Comparison of ENCODE assay signal across 9 mouse cellular contexts in the genomic region with DNA sequence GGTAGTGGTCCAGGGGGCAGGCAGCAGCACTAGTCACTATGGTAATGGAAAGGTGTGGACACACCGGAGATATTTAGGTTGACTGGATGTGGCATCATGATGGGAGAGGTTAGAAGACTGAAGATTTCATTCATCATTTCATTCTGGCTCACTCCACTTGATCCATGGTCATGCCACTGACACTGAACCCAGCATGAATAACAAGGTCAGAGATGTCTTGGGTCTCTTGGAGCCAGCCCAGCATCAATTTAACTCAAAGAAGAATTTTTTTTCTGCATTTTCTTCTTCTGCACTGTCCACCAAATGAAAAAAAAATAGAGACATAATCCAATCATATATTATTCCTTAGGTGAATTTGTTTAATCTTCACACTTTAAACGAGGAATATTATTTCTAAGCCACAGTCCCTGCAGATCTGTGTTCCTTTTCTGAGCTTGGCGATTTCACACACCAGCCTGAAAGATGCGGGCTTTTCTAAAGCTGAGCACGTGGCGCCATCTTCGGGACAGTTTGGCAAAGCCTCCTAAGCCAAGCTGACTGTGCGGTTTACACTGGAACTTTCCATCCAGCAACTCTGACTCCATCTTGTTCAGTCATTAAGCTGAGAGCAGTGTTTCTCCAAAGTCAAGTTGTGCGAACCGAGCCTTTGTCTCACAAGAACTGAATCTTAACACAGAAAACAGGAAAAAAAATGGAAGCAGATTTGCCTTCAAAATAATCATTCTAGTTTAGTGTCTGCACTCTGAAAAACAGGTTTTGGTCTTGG. TPM values are rescaled to one million over a fixed set of nuclear protein-coding genes. Genes with fewer than 3 reads are reported as not detected.
A peak's percentile ranks its signal among the peaks of the same experiment; 100 is the strongest.
DNase-seq lines count a peak whose midpoint lies in the region; ATAC-seq lines count a peak whose summit lies in the region.
"Had no signal": no experiment of that assay in that cellular context is flagged by ENCODE, and none has a peak within 500 bp of the region (broad histone marks: within the 10 kb centered on the region; RNA-seq: fewer than 3 reads in every experiment).

No protein-coding gene starts in this region.

- 28% methylated on average over 10 of the region's 10 CpGs for WGBS in intestine, embryonic 14.5 days
- WGBS in intestine, embryonic 15.5 days = 28% methylated on average over 10 of the region's 10 CpGs
- 26% methylated on average over 10 of the region's 10 CpGs for WGBS in midbrain, embryonic 11.5 days

- no peak overlapping the region for H3K9ac ChIP-seq in intestine, embryonic 14.5 days (ENCODE audit: low read length)
- H3K9ac ChIP-seq in intestine, embryonic 15.5 days = no peak overlapping the region
- no peak overlapping the region for H3K9ac ChIP-seq in midbrain, embryonic 11.5 days (ENCODE audit: low read length)

- no peak for ATAC-seq in intestine, embryonic 14.5 days (replicated peaks; ENCODE audit: low FRiP score, low TSS enrichment, low read depth)
- no peak for ATAC-seq in intestine, embryonic 15.5 days
- ATAC-seq in inflammation-experienced regulatory T-cells, adult 6 months = peak; percentile 86
- peak; percentile 68 for ATAC-seq in midbrain, embryonic 11.5 days (ENCODE audit: low FRiP score)

- H3K4me2 ChIP-seq in intestine, embryonic 14.5 days (ENCODE audit: low read length) = no peak overlapping the region
- no peak overlapping the region for H3K4me2 ChIP-seq in intestine, embryonic 15.5 days (replicated peaks)
- H3K4me2 ChIP-seq in midbrain, embryonic 11.5 days = no peak overlapping the region

- H3K36me3 ChIP-seq in intestine, embryonic 14.5 days (ENCODE audit: control insufficient read depth, insufficient read depth, low read length) = no peaks in the 10 kb centered on the region
- no peaks in the 10 kb centered on the region for H3K36me3 ChIP-seq in intestine, embryonic 15.5 days
- H3K36me3 ChIP-seq in midbrain, embryonic 11.5 days (ENCODE audit: control insufficient read depth, insufficient read depth, low read length) = no peaks in the 10 kb centered on the region

- H3K27ac ChIP-seq in intestine, embryonic 14.5 days (ENCODE audit: low read depth) = no peak overlapping the region
- H3K27ac ChIP-seq in intestine, embryonic 15.5 days = no peak overlapping the region
- H3K27ac ChIP-seq in midbrain, embryonic 11.5 days (ENCODE audit: low read depth, low read length) = no peak overlapping the region

- peak; percentile 82 for DNase-seq in intestine, embryonic 14.5 days (ENCODE audit: low spot score)
- peak; percentile 84 for DNase-seq in cerebellum, adult 9-11 months
- peak; percentile 67 to 70 for DNase-seq in frontal cortex, postnatal 25 days (ENCODE audit: low spot score in 2 of 2)
- DNase-seq in left cerebral cortex, adult 9 months (ENCODE audit: low spot score in 2 of 2) = peak; percentile 13 to 83
- DNase-seq in midbrain, embryonic 11.5 days (ENCODE audit: low spot score, missing footprints) = peak; percentile 97
- DNase-seq in skeletal muscle tissue, adult 2 months (ENCODE audit: low read depth, low spot score) = peak; percentile 29

- no peak overlapping the region for H3K4me3 ChIP-seq in intestine, embryonic 14.5 days (ENCODE audit: low read depth, low read length)
- H3K4me3 ChIP-seq in intestine, embryonic 15.5 days (replicated peaks) = no peak overlapping the region
- H3K4me3 ChIP-seq in midbrain, embryonic 11.5 days (ENCODE audit: low read depth, low read length) = no peak overlapping the region
- H3K4me3 ChIP-seq: myocyte had no signal

- no peaks in the 10 kb centered on the region for H3K9me3 ChIP-seq in intestine, embryonic 14.5 days (ENCODE audit: control insufficient read depth, low read length)
- H3K9me3 ChIP-seq in intestine, embryonic 15.5 days = no peaks in the 10 kb centered on the region
- no peaks in the 10 kb centered on the region for H3K9me3 ChIP-seq in midbrain, embryonic 11.5 days (ENCODE audit: control insufficient read depth, low read length)

- no peaks in the 10 kb centered on the region for H3K4me1 ChIP-seq in intestine, embryonic 14.5 days (replicated peaks; ENCODE audit: control insufficient read depth, insufficient read depth, low read length)
- no peaks in the 10 kb centered on the region for H3K4me1 ChIP-seq in intestine, embryonic 15.5 days (replicated peaks)
- H3K4me1 ChIP-seq in midbrain, embryonic 11.5 days (ENCODE audit: control insufficient read depth, insufficient read depth, low read length) = no peaks in the 10 kb centered on the region

- H3K27me3 ChIP-seq in intestine, embryonic 14.5 days (replicated peaks; ENCODE audit: control insufficient read depth, insufficient read depth, low read length) = no peaks in the 10 kb centered on the region
- H3K27me3 ChIP-seq in intestine, embryonic 15.5 days (replicated peaks) = no peaks in the 10 kb centered on the region
- no peaks in the 10 kb centered on the region for H3K27me3 ChIP-seq in midbrain, embryonic 11.5 days (ENCODE audit: control insufficient read depth, insufficient read depth, low read length)

RNA-seq across cellular contexts. Expression of a gene that starts 42.6 kb away (rescaled TPM):
- 0.64 TPM in 1 of 2 replicates, not detected in the other for polyA plus RNA-seq in intestine, embryonic 14.5 days (2014; fragmentation: Nextera tagmentation; extraction: Ambion mirVana)
- 1.5 and 1.6 TPM in 2 replicates for polyA plus RNA-seq in intestine, embryonic 15.5 days (2015; fragmentation: Nextera tagmentation; extraction: Ambion mirVana)
- 10 to 100 TPM; 30.4 to 52.7 (median 42.5) TPM for polyA plus RNA-seq in inflammation-experienced regulatory T-cells, adult 6 months (2017; shearing (Covaris generic))
- 2.4 and 2.5 TPM in 2 replicates for polyA plus RNA-seq in midbrain, embryonic 11.5 days (2014; fragmentation: Nextera tagmentation; extraction: Ambion mirVana)
- polyA plus RNA-seq: myocyte had no signal

RNA-seq across cellular contexts. Expression of a gene that starts 42.6 kb away (rescaled TPM):
- polyA plus RNA-seq in intestine, embryonic 14.5 days (2014; fragmentation: Nextera tagmentation; extraction: Ambion mirVana) = 0.62 and 2.3 TPM in 2 replicates
- polyA plus RNA-seq in intestine, embryonic 15.5 days (2015; fragmentation: Nextera tagmentation; extraction: Ambion mirVana) = 3.6 and 4.2 TPM in 2 replicates
- polyA plus RNA-seq in inflammation-experienced regulatory T-cells, adult 6 months (2017; shearing (Covaris generic)) = not detected
- 43.4 TPM in 2 replicates for polyA plus RNA-seq in midbrain, embryonic 11.5 days (2014; fragmentation: Nextera tagmentation; extraction: Ambion mirVana)
- polyA plus RNA-seq: myocyte had no signal

Comparison
In these comparisons a context has a peak if more than half of its experiments do, and no peak if none do; other contexts are left out.
1. ATAC-seq: peak in inflammation-experienced regulatory T-cells, adult 6 months (single experiment) and midbrain, embryonic 11.5 days (single experiment); none in intestine, embryonic 14.5 days (single experiment) and intestine, embryonic 15.5 days (single experiment).
2. DNase-seq: peak in every context shown above with its lines; median percentile 97 in midbrain, embryonic 11.5 days; 84 in cerebellum, adult 9-11 months; 82 in intestine, embryonic 14.5 days; 68 in frontal cortex, postnatal 25 days; 48 in left cerebral cortex, adult 9 months; 29 in skeletal muscle tissue, adult 2 months.